Mouse (Mus musculus) embryonic facial prominence, embryonic 13.5 days (tissue): ENCODE measurements around the gene Tubgcp6. TPM values are rescaled to one million over a fixed set of nuclear protein-coding genes. Genes with fewer than 3 reads are reported as not detected.

Experiments used
- ATAC-seq: fragments of 200-750 bp; cut with Nextera tagmentation; 2 replicates; pipeline ENCODE4 v1.8.0; 2017; ENCODE audit warnings: low read depth; ENCODE audit not compliant: insufficient number of reproducible peaks, insufficient read depth, low FRiP score, low TSS enrichment
- H3K27ac ChIP-seq: fragments of 300-500 bp; sonication (generic); 2 replicates; pipeline ENCODE4 v1.5.1; 2015; ENCODE audit warnings: moderate library complexity, mild to moderate bottlenecking, inconsistent platforms
- H3K27me3 ChIP-seq: fragments of 300-500 bp; sonication (generic); 2 replicates; pipeline ENCODE4 v1.6.1; 2015; ENCODE audit warnings: mild to moderate bottlenecking, inconsistent platforms
- H3K36me3 ChIP-seq: fragments of 300-500 bp; sonication (generic); 2 replicates; pipeline ENCODE4 v1.6.1; 2015; ENCODE audit warnings: mild to moderate bottlenecking, inconsistent platforms
- H3K4me1 ChIP-seq: fragments of 300-500 bp; sonication (generic); 2 replicates; pipeline ENCODE4 v1.6.1; 2015; ENCODE audit warnings: inconsistent platforms
- H3K4me2 ChIP-seq: fragments of 300-500 bp; sonication (generic); 2 replicates; pipeline ENCODE4 v1.6.1; 2015; ENCODE audit warnings: moderate library complexity, mild to moderate bottlenecking, inconsistent platforms
- H3K4me3 ChIP-seq: fragments of 300-500 bp; sonication (generic); 2 replicates; pipeline ENCODE4 v1.5.1; 2015; ENCODE audit warnings: mild to moderate bottlenecking, inconsistent platforms
- H3K9ac ChIP-seq: fragments of 300-500 bp; sonication (generic); 2 replicates; pipeline ENCODE4 v1.6.1; 2015; ENCODE audit warnings: mild to moderate bottlenecking, inconsistent platforms
- H3K9me3 ChIP-seq: fragments of 300-500 bp; sonication (generic); 2 replicates; pipeline ENCODE4 v1.6.1; 2016; ENCODE audit warnings: inconsistent platforms
- WGBS: fragments of 180-500 bp; shearing (Covaris S2); methylation state at CpG from one replicate; pipeline ENCODE4 v1.1.7; 2015; ENCODE audit warnings: mixed read lengths; 5-methylcytosine and 5-hydroxymethylcytosine counted together
- polyA plus RNA-seq: library from polyadenylated mRNA; unstranded; fragments of >200 nt; fragmentation: Nextera tagmentation; extraction: Ambion mirVana; gene quantifications from 2 replicates; pipeline ENCODE4 v1.2.1, GENCODE M21; 2015

Tubgcp6 gene
- polyA plus RNA-seq, 1 experiment from 2014 or later = 17.0 TPM

- no peaks in the 10 kb centered on the region for H3K4me1 ChIP-seq
- no peaks in the 10 kb centered on the region for H3K9me3 ChIP-seq
- peaks cover 100% of the 10 kb centered on the region for H3K36me3 ChIP-seq
- H3K9ac ChIP-seq = no peak overlapping the region
- no peak overlapping the region for H3K4me2 ChIP-seq
- H3K27me3 ChIP-seq = no peaks in the 10 kb centered on the region
- 91% methylated on average over 12 of the region's 12 CpGs for WGBS
- no peak for ATAC-seq
- no peak overlapping the region for H3K4me3 ChIP-seq
- H3K27ac ChIP-seq = no peak overlapping the region
These were observed 22.1 kb downstream of the Tubgcp6 start for GRCm38 (mm10) chr15:89100823-89101222.

DNA sequence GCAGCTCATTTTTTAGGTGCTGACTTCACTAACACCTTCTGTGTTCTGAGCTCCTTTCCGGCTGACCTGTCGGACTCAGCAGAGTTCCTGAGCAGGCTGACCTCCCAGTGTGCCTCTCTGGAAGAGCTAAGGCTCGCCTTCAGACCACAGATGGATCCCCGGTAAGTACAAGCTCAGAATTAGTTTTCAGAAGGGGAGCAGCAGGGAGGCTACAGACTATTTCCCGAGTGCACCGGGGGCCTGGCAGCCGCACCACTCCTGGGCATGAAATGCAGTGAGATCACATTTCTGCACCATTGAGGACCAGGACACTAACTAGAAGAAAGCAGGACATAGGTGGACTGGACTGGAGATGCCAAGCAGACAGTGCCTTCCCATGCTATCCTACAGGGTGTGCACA, 24.3 kb downstream of the Tubgcp6 start:
- 86% methylated on average over 7 of the region's 7 CpGs for WGBS
- H3K27ac ChIP-seq = no peak overlapping the region
- no peak overlapping the region for H3K9ac ChIP-seq
- peaks cover 100% of the 10 kb centered on the region for H3K36me3 ChIP-seq
- no peak for ATAC-seq
- H3K27me3 ChIP-seq = no peaks in the 10 kb centered on the region
- H3K4me1 ChIP-seq = no peaks in the 10 kb centered on the region
- H3K4me2 ChIP-seq = no peak overlapping the region
- no peaks in the 10 kb centered on the region for H3K9me3 ChIP-seq
- H3K4me3 ChIP-seq = no peak overlapping the region

- Histone ChIP-seq H3K27ac (no peak overlapping the region), H3K4me1 (no peaks in the 10 kb centered on the region), H3K9ac (no peak overlapping the region), H3K4me3 (no peak overlapping the region), H3K36me3 (peaks cover 100% of the 10 kb centered on the region), H3K27me3 (no peaks in the 10 kb centered on the region), H3K4me2 (no peak overlapping the region), H3K9me3 (no peaks in the 10 kb centered on the region)
- 90% methylated on average over 5 of the region's 5 CpGs for WGBS
- ATAC-seq = no peak
These were observed 25.5 kb downstream of the Tubgcp6 start for GRCm38 (mm10) chr15:89097450-89097849.

GRCm38 (mm10) chr15:89092181-89092580, 30.7 kb downstream of the Tubgcp6 start:
- Histone ChIP-seq H3K4me2 (no peak overlapping the region), H3K9ac (no peak overlapping the region), H3K36me3 (peaks cover 55% of the 10 kb centered on the region), H3K27me3 (no peaks in the 10 kb centered on the region), H3K4me3 (no peak overlapping the region), H3K4me1 (peaks cover 23% of the 10 kb centered on the region), H3K27ac (no peak overlapping the region), H3K9me3 (no peaks in the 10 kb centered on the region)
- no peak for ATAC-seq
- WGBS = 82% methylated on average over 5 of the region's 5 CpGs

- peak overlapping the region; percentile 98 for H3K4me2 ChIP-seq
- H3K27ac ChIP-seq = no peak overlapping the region
- ATAC-seq = no peak
- H3K36me3 ChIP-seq = peaks cover 53% of the 10 kb centered on the region
- H3K4me3 ChIP-seq = 0 out of 2 replicates have a peak overlapping the region, but pooled peaks have one; percentile 99
- H3K27me3 ChIP-seq = no peaks in the 10 kb centered on the region
- peaks cover 23% of the 10 kb centered on the region for H3K4me1 ChIP-seq
- H3K9me3 ChIP-seq = no peaks in the 10 kb centered on the region
- no peak overlapping the region for H3K9ac ChIP-seq
- WGBS = 69% methylated on average over 4 of the region's 4 CpGs
These were observed 32.2 kb downstream of the Tubgcp6 start for GRCm38 (mm10) chr15:89090662-89091061.

DNA sequence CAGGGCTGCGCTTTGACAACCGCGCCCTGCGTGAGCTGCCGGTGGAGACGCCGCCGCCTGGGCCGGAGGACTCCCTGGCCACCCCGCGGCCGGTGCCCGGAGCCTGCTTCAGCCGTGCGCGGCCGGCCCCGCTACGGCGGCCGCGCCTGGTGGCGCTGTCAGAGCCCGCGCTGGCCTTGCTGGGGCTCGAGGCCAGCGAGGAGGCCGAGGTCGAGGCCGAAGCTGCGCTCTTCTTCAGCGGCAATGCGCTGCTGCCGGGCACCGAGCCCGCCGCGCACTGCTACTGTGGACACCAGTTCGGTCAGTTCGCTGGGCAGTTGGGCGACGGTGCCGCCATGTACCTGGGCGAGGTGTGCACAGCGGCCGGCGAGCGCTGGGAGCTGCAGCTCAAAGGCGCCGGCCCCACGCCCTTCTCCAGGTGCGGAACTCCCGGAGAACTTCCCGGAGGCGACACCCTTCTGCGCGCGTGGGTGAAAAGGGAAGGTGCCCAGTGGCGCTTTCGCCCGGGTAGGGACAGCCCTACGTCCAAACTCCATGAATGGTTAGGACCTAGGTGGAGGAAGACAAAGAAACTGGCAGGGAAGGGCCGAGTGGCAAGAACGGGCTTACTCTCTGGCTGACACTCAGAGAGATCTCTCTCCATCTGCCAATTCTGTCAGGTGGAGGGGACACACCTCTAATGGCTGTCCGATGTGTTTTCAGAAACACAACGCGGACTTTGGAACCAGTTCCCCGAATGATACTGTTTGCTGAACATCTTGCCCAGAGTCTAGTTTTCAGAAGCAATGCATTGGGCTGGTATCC, 33.5 kb downstream of the Tubgcp6 start:
- Histone ChIP-seq H3K27ac (peak overlapping the region; percentile 72; the same call in 1 of the 2 replicates), H3K9me3 (no peaks in the 10 kb centered on the region), H3K4me3 (peak overlapping the region; percentile 99), H3K36me3 (peaks cover 53% of the 10 kb centered on the region), H3K4me1 (peaks cover 23% of the 10 kb centered on the region), H3K27me3 (no peaks in the 10 kb centered on the region), H3K4me2 (peak overlapping the region; percentile 98), H3K9ac (peak overlapping the region; percentile 97)
- 3% methylated on average over 68 of the region's 68 CpGs for WGBS
- ATAC-seq = peak; percentile 11; the same call in 1 of the 2 replicates

DNA sequence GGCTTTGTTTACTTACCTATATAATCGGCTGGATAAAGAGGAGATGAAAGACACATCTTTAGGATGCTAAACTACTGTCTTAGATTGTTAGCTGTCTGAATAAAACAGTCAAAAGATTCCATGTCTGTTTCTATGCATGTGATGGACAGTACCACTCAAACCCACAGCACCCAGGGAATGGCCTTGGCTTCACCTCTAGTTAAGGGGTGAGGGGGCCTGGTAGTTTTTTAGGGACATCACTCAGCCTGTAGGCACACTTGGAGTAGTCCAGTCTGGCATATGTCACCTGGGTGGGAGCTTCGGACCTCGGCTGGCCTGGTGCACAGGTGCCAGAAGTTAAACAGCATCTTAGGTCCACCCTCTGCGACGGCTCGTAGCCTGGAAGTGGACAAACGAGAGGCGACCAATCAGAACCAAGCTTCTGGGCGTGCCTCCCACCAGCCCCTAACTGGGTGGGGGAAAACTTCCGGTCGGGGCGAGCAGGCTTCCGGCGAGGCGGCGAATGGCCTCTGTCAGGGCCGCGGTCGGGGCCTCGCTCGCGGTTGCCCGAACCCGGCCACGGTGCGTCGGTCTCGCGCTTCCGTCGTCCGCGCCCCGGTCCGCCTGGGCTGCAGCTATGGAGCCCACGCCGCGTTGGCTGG, 34.2 kb downstream of the Tubgcp6 start, which contains the start of gene Selenoo:
Selenoo (plus strand) TSS at position 478 of the 641 bp plus-strand sequence.
- ATAC-seq = peak; percentile 84
- peak within 1 kb of the TSS; percentile 72; the same call in 1 of the 2 replicates for H3K27ac ChIP-seq

DNA sequence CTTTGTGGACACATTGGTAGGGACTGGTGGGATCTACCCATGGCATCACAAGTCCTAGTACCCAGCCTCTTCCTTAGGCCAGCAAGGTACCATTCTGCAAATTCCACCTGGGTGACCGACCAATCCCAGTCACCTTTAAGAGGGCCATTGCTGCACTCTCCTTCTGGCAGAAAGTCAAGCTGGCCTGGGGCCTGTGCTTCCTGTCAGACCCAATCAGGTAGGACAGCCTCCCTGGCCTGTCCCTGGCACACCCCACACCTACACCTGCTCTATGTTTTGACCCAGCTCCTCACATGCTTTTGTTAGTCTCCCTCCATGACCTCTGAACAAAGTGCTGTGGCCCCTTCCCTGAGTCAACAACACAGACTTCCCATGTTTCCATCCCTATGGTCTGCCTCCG, 38.1 kb downstream of the Tubgcp6 start:
- Histone ChIP-seq H3K4me3 (no peak overlapping the region), H3K9me3 (no peaks in the 10 kb centered on the region), H3K4me2 (no peak overlapping the region), H3K9ac (no peak overlapping the region), H3K27me3 (no peaks in the 10 kb centered on the region), H3K27ac (no peak overlapping the region), H3K36me3 (peaks cover 66% of the 10 kb centered on the region), H3K4me1 (peaks cover 13% of the 10 kb centered on the region)
- 82% methylated on average over 2 of the region's 2 CpGs for WGBS
- ATAC-seq = no peak

More for the DNA sequence above, 34.2 kb downstream of the Tubgcp6 start, which contains the start of gene Selenoo:
- H3K4me2 ChIP-seq = peak within 1 kb of the TSS; percentile 98
- H3K4me1 ChIP-seq = peaks cover 23% of the 10 kb centered on the region
- H3K9ac ChIP-seq = peak within 1 kb of the TSS; percentile 97
- peak within 1 kb of the TSS; percentile 99 for H3K4me3 ChIP-seq
- WGBS = 1% methylated on average over 38 of the region's 38 CpGs
- H3K36me3 ChIP-seq = peaks cover 53% of the 10 kb centered on the region
- H3K9me3 ChIP-seq = no peaks in the 10 kb centered on the region
- no peaks in the 10 kb centered on the region for H3K27me3 ChIP-seq

DNA sequence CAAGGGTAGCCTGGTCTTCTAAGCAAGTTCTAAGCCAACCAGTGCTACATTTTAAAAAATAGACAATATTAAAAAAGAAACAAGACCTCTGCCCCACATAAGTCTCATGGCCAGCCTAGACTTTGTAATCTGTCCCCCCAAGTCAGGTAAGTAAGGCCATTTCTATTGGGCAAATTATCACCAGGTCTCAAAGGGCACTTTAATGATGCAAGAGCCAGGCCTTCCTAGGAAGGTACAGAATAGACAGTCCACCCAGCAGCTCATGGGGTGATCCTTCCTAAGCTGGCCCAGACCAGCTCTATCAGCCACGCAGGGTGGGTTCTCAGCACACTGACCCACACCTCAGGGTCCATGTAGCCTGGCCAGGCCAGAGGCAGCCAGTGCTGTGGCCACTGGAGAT, 39.0 kb downstream of the Tubgcp6 start:
- Histone ChIP-seq H3K36me3 (peaks cover 73% of the 10 kb centered on the region), H3K4me1 (peaks cover 10% of the 10 kb centered on the region), H3K9me3 (no peaks in the 10 kb centered on the region), H3K9ac (0 out of 2 replicates have a peak overlapping the region, but pooled peaks have one; percentile 6), H3K27ac (no peak overlapping the region), H3K4me3 (no peak overlapping the region), H3K4me2 (no peak overlapping the region), H3K27me3 (no peaks in the 10 kb centered on the region)
- 97% methylated on average over 1 of the region's 1 CpGs for WGBS
- no peak for ATAC-seq

GRCm38 (mm10) chr15:89078208-89078836, 44.6 kb downstream of the Tubgcp6 start:
- 0 out of 2 replicates have a peak overlapping the region, but pooled peaks have one; percentile 6 for H3K4me3 ChIP-seq
- H3K9ac ChIP-seq = 0 out of 2 replicates have a peak overlapping the region, but pooled peaks have one; percentile 88
- WGBS = 59% methylated on average over 9 of the region's 9 CpGs
- H3K27ac ChIP-seq = no peak overlapping the region
- peak overlapping the region; percentile 94 for H3K4me2 ChIP-seq
- H3K36me3 ChIP-seq = peaks cover 37% of the 10 kb centered on the region
- H3K4me1 ChIP-seq = peaks cover 34% of the 10 kb centered on the region
- H3K9me3 ChIP-seq = no peaks in the 10 kb centered on the region
- no peak for ATAC-seq
- no peaks in the 10 kb centered on the region for H3K27me3 ChIP-seq

GRCm38 (mm10) chr15:89076156-89076731, 46.7 kb downstream of the Tubgcp6 start:
- WGBS = under 1% methylated on average over 34 of the region's 39 CpGs
- peak overlapping the region; percentile 88 for H3K27ac ChIP-seq
- no peaks in the 10 kb centered on the region for H3K27me3 ChIP-seq
- H3K36me3 ChIP-seq = peaks cover 16% of the 10 kb centered on the region
- peak; percentile 27 for ATAC-seq
- H3K4me3 ChIP-seq = peak overlapping the region; percentile 79
- peaks cover 34% of the 10 kb centered on the region for H3K4me1 ChIP-seq
- H3K4me2 ChIP-seq = peak overlapping the region; percentile 94
- peak overlapping the region; percentile 88 for H3K9ac ChIP-seq
- no peaks in the 10 kb centered on the region for H3K9me3 ChIP-seq
